Mouse (Mus musculus) 3134 (cell line): Measurements from ENCODE around the gene A230050P20Rik.

ENCODE experiments used
- DNase-seq: peaks from one replicate; pipeline ENCODE4 v3.0.0-alpha.2; 2011; ENCODE audit warnings: low spot score; ENCODE audit not compliant: insufficient read length; ENCODE audit errors: extremely low read depth

Gene A230050P20Rik

DNA sequence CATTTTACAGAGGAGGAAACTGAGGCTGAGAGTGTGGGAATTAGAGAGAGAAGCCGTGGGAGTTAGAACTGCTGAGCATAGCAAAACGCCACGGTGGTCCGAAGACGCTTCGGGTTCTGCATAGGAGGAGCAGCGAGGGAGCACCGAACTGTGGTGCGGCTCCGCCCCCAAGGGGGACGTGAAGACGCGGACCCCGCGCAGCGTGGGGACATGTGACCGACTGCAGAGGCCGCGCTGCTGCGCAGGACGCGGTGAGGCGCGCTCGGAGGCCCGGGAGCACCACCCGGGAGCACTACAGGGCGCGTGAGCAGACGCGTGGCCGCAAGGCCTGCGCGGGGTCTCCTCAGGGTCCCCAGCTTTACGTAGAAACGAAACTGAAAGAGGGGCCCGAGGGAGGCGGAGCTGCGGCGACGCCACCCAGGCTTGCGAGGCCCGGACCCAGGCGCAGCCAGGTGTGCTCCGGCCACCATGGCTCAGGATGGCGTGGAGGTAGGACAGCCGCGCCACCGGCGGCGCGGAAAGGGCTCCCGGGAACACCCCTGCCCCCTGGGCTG lies at the start of gene A230050P20Rik:
A230050P20Rik (plus strand) TSS at position 195 of the 554 bp plus-strand sequence.
- DNase-seq = no peak

DNA sequence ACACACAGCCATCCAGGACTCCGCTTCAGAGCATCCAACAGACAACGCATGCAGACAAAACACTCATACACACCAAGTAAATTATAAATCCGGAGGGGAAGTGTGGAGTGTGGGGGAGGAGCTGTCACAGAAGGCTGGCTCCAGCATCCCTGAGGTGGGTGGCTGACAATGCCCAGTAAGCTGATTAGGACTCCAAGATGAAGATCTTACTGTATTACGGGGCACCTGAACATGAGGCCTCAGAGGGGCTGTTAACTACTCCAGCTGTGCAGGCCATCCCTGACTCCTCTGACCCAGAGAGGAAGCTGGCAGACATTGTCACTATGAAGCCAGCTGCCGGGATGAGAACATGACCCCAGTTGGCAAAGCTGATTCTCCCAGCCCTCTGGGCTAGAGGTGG lies 48.4 kb upstream of the A230050P20Rik start:
- DNase-seq = no peak

DNA sequence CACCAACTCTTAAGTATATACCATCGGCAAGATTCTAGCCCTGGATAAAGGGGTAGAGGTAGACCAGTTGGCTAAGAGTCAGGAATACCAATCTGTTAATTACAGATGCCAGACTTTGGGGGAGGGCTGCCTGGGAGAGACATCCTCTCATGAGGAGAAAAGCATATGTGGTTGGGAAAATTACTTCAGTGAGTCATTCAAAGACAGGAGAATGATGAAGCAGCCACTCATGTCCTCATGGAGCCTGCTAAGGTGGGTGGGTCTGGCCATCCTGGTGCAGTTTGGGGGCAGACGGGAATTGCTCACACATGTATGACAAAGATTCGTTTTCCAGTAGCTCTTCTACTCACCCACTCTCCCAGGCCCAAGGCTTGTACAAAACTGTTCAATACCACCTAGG lies 45.6 kb upstream of the A230050P20Rik start:
- no peak for DNase-seq

DNA sequence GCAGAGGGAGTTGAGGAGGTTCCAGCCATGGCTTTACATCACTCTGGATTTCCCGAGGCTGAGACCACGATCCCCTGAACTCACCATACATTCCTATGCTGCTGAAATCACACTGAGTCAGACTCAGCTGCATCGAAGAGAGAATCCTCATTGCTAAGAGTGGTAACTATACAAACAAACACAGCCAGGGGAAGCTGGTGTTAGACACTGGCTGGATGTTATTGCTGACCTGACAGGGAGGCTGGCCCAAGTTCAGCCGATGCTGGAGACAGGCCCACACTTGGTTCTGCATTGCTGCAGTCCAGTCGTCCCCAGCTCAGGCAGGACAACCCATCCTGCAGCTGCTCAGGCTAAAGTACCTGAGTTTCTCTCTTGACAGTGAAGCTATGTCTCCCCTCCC lies 42.7 kb upstream of the A230050P20Rik start:
- DNase-seq = peak; percentile 51

DNA sequence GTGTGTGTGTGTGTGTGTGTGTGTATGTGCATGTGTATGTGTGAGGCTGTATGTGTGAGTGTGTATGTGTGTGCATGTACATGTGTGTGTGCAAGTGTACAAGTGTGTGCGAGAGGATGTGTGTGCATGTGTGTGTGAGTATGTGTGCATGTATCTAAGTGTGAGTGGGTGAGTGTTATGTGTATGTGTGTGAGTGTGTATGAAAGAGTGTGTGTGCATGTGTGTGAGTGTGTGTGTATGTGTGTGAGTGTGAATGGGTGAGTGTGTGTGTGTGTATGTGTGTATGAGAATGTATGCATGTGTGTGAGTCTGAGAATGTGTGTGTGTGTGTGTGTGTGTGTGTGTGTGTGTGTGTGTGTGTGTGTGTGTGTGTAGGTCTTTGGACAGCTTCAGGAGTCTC lies 40.3 kb upstream of the A230050P20Rik start:
- no peak for DNase-seq

DNA sequence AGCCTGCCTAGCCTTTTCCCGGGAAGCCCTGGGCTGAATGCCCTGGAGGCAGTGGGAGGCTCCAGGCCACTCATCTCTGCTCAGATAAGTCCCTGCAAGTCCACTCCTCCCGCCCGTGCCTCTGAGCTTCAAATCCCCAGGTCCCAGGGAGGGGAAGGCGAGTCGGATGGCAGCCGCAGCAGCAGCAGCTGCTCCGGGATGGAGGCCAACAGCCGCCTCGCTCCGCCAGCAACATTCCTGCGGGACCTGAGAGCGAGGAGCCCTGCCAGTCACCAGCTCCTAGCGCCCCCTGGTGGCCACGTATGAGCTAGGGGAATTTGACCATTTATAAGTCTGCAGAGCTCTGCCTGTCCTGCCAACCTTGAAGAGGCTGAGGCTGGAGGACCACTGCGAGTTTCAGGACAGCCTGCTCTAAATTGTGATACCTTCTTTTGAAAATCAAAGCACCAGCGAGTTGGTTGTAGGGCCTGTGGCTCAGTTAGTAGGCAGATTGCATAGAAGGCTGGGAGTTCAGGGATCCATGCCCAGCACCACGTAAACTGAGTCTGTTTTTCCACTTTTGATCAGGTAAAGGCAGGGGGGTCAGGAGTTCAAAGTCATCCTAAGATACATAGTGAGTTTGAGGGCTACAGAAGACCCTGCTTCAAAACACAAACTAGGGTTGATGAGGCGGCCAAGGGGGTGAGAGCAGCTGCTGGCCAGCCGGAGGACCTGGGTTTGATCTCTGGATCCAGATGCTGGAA lies 37.4 kb upstream of the A230050P20Rik start:
- DNase-seq = peak; percentile 95

DNA sequence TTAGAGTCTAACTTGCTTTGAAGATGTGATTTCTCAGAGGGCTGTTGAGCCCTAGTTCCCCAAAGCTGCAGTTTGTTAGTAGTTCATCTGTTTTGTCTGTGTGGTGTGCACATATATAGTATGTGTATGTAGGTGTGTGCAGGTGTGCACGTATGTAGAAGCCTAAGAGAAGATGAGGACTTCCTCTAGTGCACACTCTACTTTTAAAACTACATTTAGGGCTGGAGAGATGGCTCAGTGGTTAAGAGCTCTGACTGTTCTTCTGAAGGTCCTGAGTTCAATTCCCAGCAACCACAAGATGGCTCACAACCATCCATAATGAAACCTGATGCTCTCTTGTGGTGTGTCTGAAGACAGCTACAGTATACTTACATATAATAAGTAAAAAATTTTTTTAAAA lies 33.6 kb upstream of the A230050P20Rik start:
- DNase-seq = no peak

DNA sequence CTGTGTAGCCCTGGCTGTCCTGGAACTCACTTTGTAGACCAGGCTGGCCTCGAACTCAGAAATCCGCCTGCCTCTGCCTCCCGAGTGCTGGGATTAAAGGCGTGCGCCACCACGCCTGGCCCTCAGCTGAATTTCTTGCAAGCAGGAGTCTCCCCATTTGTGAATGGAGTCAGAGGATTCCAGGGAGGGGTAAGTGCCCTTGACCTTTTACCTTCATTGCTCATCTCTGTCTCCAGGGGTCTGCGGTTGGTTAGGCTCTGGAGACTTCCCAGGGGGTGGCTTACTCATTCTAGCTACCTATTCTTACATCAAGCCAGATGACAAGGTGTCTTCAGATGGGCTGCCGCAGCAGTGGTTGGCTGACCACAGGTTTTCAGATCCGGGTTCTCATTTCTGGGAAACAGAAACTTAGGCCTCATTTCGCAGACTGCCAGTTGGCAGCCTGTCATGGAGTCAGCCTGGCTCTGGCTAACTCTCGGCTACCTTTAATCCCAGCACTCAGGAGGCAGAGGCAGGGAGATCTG lies 32.9 kb upstream of the A230050P20Rik start:
- peak; percentile 35 for DNase-seq

DNA sequence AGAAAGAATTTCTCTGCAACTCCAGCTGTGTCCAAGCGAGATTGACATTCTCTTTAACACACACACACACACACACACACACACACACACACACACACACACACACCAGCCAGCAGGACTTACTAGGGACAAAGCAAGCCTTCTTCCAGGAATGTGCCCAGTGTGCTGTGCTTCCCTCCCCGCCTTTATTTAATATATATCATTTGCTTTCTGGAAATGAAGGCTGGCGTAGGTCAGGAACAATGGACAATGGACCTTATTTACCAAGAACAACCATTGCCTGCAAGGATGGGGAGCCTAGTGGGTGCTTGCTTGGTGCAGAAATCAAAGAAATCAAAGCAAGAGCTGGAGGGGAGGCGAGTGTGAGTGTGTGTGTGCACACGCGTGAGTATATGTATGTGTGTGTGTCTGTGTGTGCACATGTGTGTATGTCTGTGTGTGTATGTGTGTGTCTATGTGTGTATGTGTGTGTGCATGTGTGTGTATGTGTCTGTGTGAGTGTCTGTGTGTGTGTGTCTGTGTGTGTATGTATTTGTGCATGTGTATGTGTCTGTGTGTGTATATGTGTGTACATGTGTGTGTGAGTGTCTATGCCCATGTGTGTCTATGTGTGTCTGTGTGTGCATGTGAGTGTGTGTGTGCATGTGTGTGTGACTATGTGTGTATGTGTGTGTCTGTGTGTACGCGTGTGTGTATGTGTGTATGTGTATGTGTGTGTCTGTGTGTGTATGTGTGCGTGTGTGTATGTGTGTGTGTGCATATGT lies 31.1 kb upstream of the A230050P20Rik start:
- no peak for DNase-seq

DNA sequence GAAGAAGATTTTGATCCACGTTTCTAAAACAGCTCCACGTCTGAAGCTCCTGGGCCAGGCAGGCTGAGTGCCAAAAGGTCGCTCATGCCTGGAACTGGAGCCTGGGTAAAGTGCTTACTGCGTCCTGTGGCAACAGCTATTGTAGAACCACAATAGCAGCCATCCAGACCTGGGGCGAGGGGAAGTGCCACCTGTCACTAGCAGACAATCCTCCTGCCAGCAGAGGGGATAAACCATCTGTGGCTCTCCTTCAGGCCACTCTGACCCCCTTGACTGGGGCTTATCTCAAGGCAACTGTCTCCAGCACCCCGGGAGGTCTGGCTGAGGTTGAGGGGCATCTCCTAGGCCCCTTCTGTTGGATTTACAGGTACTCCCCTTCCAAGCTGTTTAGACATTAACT lies 29.5 kb upstream of the A230050P20Rik start:
- DNase-seq = no peak

DNA sequence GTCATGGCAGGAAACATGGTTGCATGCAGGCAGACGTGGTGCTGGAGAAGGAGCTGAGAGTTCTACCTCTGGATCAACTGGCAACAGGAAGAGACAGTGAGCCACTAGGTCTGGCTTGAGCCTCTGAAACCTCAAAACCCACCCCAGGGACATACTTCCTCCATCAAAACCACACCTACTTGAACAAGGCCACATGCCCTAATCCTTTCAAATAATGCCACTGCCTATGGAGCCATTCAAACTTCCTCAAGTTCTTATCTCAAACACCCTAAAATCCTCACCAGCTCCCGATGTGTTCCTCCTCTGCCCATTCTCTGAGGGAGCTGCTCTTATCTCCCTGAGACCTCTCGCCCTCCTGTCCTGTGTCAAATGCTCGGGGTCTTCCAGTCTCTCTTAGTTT lies 26.2 kb upstream of the A230050P20Rik start:
- no peak for DNase-seq

DNA sequence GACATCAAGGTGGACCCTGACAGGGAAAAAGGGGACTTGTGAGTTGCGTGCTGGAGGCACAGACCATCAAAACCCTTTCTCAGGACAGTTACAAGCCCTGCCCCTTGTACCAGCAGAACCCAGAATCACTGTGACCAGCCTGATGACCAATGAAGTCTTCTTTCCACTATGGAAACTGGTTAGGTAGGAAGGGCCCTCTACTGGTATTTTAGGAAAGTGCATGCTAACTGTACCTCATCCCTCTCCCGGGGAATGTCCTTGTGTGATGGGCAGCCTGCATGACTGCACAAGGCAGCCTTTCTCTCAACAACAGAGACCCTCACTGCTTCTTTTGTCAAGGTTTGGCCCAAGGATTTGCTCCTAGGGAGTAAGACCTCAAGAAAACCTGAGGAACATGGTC lies 25.8 kb upstream of the A230050P20Rik start:
- no peak for DNase-seq

DNA sequence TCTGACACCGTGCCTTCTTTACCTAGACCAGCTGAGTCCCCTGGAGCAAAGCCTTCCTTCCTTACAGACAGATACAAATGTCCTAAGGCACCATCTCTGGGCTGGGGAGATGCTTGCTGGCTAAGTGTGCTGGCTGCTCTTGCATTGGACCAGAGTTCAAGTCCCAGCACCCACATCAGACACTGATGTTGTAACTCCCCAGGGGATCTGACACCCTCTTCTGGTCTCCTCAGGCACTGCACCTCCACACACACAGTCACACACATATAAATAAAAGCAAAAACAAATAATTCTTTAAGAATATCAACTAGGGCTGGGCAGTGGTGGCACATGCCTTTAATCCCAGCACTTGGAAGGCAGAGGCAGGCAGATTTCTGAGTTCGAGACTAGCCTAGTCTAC lies 18.3 kb upstream of the A230050P20Rik start:
- no peak for DNase-seq

DNA sequence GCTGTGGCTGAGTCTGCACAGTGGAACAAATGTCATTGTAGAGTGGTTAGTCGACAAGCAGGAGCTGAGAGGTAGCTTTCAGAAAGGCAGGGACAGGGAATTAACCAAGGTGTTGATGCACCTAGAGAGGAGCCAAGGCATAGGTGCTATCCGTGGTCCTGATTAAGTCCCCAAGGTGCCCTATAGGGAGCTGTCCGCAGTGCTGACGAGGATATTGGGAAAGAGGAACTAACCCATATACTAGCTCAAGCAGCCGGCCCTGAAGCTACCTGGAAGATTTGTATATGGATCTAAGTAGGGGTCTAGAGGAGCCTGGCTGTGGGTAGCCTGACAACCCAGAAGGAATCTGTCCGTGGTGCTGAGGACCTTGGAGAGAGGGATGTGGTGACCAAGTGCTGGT lies 11.3 kb upstream of the A230050P20Rik start:
- no peak for DNase-seq

DNA sequence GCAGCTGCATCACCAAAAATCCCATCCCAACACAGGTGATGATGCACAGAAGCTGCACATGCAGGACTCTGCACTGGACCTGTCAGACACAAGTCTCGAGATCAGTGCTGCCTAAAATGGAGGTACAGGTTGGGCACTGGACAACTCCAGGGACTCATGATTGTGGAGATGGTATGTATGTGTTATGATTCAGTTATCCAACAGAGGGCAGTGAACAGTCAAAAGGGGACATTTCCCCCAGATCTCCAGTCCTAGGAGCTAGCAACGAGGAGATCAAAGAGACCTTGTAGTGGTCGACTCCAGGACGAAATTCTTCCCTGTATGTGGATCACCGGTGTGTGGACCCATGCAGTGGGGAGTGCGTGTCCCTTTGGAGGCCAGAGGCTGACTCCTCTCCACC lies 8.5 kb upstream of the A230050P20Rik start:
- no peak for DNase-seq

DNA sequence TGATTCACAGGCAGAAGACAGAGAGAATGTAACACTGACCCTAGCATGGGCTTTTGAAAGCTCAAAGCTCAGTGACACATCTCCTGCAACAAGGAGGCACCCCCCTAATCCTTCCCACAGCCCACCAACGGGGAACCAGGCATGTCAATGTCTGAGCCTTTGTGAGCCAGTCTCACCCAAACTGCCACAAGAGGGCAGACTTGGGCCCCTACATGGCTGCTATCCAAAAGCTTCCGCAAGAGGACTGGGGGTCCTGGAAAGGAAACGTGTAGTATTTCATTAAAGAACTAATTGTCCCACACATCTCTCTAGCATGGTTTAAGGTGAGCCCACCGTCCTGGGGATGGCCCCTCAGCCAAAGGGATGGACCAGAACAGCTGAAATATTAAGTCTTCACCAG lies 6.6 kb upstream of the A230050P20Rik start:
- DNase-seq = no peak

DNA sequence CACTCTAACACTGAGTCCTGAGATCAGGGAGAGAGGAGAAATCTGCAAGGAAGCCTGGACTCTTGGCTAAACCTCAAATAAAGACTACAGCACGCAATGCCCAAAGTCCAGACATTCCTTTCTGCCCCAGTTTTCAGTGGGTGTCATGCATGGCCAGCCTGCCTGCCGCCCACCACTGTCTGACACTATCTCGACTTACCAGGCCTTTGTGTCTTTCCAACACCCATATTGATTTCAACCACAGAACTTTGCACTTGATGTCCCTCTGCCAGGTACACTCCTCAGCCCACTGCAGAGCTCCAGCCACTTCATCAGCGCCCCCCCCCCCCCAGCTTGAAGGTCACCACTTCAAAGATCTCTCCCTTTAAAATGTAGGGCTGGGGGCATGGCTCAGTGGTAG lies 6.2 kb upstream of the A230050P20Rik start:
- DNase-seq = no peak

DNA sequence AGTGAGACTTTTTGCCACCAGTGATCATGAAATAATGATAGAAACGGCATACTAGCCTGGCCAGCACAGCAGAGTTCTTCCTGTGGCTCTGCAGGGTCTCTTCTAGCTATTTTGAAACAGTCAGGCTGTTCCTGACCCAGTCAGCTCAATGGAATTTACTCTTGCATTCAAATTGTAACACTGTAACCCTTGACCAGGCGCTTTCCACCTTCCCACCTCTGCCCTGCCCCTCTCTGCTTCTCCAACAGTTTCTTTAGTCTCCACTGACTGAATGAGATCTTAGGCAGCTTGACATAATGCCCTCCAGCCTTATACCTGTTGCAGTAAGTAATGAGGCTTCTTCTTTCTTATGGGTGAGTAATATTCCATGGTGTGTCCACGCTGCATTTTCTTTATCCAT lies 1.6 kb upstream of the A230050P20Rik start:
- no peak for DNase-seq

DNA sequence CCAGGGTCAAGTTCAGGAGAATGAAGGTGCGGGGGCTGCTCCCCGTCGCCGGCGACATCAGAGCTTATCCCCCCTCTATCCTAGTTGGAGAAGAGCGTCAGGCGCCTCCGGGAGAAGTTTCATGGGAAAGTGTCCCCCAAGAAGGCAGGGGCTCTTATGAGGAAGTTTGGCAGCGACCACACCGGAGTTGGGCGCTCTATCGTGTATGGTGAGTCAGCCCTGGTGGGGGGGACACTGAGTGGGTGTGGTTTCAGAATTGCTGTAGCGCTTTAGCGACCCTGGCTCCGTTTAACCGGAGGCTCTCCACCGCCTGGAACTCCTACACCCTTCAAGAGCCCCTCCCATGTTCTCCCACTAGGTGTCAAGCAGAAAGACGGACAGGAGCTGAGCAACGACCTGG lies 804 bp downstream of the A230050P20Rik start:
- no peak for DNase-seq

DNA sequence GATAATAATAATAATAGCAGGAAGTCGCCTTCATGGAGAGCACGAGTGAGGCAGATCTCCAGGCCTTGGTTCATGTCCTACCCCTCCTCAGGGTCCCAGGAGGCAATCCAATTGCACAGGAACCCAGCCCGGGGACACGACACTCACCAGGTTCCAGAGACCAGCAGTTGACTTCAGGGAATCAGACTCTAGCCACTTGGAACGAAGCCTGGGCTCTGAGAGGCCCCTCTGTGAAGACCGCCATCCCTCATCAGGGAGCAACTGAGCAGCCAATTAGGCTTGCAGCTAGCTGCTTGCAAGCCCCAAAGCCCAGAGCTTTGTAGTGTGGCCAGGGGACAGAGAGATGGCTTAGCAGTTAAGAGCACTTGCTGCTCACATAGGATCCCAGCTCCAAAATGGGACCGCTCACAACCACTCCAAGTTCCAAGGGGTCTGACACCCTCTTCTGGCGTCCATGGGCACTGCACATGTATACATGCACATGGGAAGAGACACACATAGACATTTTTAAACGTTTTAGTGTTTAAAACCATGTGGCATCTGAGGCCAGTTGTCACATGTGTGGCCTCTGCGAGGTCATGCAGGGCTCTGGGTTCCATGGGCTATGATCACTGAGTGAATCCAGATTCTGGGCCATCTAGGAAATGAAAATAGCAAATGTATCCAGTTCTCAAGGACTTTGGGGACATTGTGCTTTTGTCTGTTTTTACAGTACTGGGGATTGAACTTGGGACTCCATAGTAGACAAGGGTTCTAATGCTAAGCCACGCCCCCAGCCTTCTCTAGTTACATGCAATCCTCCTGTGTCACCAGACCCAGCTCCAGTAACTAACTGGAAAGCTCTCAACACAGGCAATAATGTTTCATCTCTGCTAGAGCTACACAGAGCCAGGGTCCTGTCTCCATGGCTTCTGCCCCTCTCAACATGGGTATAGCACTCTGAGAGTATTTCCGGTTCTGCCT lies 2.0 kb downstream of the A230050P20Rik start:
- no peak for DNase-seq

DNA sequence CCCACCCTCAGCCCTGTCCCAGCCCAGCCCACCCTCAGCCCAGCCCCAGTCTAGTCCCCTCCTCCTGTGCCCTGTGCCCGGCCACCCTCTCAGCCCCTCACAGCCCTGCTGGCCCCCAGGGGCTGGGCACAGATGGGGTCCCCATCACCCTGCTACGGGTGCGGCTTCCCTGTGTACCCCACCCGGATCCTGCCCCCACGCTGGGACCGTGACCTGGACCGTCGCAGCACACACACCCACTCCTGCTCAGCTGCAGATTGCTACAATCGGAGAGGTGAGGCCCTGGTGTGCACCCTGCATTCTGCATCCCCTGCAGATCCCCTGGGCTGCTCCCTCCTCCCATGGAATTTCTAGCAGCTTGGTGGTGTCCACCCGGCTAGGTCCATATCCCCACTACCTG lies 4.5 kb downstream of the A230050P20Rik start:
- no peak for DNase-seq
